Mouse (Mus musculus) limb, embryonic 15.5 days (tissue): ENCODE results near the gene En1. TPM values are rescaled to one million over a fixed set of nuclear protein-coding genes. Genes with fewer than 3 reads are reported as not detected.
A peak's percentile ranks its signal among the peaks of the same experiment; 100 is the strongest.

Experiments
- ATAC-seq: fragments of 200-750 bp; cut with Nextera tagmentation; 2 replicates; pipeline ENCODE4 v1.8.0; 2017; ENCODE audit warnings: low read depth, moderate TSS enrichment; ENCODE audit not compliant: insufficient number of reproducible peaks, low FRiP score, low TSS enrichment
- H3K27ac ChIP-seq: fragments of 300-500 bp; sonication (generic); 2 replicates; pipeline ENCODE4 v1.5.1; 2015; ENCODE audit warnings: moderate library complexity, mild to moderate bottlenecking, inconsistent platforms
- H3K27me3 ChIP-seq: fragments of 300-500 bp; sonication (generic); 2 replicates; pipeline ENCODE4 v1.6.1; 2015; ENCODE audit warnings: inconsistent platforms
- H3K36me3 ChIP-seq: fragments of 300-500 bp; sonication (generic); 2 replicates; pipeline ENCODE4 v1.6.1; 2015; ENCODE audit warnings: inconsistent platforms
- H3K4me1 ChIP-seq: fragments of 300-500 bp; sonication (generic); 2 replicates; pipeline ENCODE4 v1.6.1; 2015; ENCODE audit warnings: inconsistent platforms
- H3K4me2 ChIP-seq: fragments of 300-500 bp; sonication (generic); 2 replicates; pipeline ENCODE4 v1.6.1; 2015; ENCODE audit warnings: mild to moderate bottlenecking, inconsistent platforms
- H3K4me3 ChIP-seq: fragments of 300-500 bp; sonication (generic); 2 replicates; pipeline ENCODE4 v1.5.1; 2015; ENCODE audit warnings: mild to moderate bottlenecking, inconsistent platforms
- H3K9ac ChIP-seq: fragments of 300-500 bp; sonication (generic); 2 replicates; pipeline ENCODE4 v1.6.1; 2015; ENCODE audit warnings: inconsistent platforms
- H3K9me3 ChIP-seq: fragments of 300-500 bp; sonication (generic); 2 replicates; pipeline ENCODE4 v1.6.1; 2016; ENCODE audit warnings: inconsistent platforms
- WGBS: fragments of 180-500 bp; shearing (Covaris S2); methylation state at CpG from one replicate; pipeline ENCODE4 v1.1.7; 2015; 5-methylcytosine and 5-hydroxymethylcytosine counted together
- polyA plus RNA-seq: library from polyadenylated mRNA; unstranded; fragments of >200 nt; fragmentation: Nextera tagmentation; extraction: Ambion mirVana; gene quantifications from 2 replicates; pipeline ENCODE4 v1.2.1, GENCODE M21; 2015

The En1 gene
- polyA plus RNA-seq, 1 experiment from 2014 or later = 4.5 TPM

- H3K4me2 ChIP-seq = no peak overlapping the region
- H3K4me3 ChIP-seq = 0 out of 2 replicates have a peak overlapping the region, but pooled peaks have one; percentile 3
- H3K9ac ChIP-seq = no peak overlapping the region
Measured at GRCm38 (mm10) chr1:120614307-120615100, 12.3 kb downstream of the En1 start.

DNA sequence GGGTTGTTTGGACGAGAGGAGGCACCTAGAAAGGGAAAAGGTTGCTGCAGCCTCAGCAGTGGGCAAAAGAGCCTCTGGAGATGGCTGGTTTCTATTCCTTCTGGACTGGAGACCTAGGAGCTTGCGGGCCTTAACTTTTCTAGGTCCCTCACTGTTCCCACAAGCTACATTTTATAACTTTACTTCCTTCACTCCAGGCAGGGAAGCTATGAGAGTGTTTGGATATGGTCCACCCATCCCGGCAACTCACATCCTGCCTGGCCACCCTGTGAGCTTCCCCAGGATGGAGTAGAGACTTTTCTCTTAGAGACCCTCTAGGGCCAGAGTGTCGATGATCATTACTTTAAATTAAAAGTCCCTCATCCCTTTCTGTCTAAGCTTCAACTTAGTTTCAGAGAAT lies 13.3 kb downstream of the En1 start:
- no peak for ATAC-seq
- no peak overlapping the region for H3K27ac ChIP-seq

More at GRCm38 (mm10) chr1:120614307-120615100, 12.3 kb downstream of the En1 start:
- Histone ChIP-seq H3K27me3 (peaks cover 93% of the 10 kb centered on the region), H3K9me3 (no peaks in the 10 kb centered on the region), H3K4me1 (peaks cover 17% of the 10 kb centered on the region), H3K36me3 (no peaks in the 10 kb centered on the region), H3K27ac (no peak overlapping the region)
- no peak for ATAC-seq
- 10% methylated on average over 30 of the region's 30 CpGs for WGBS

DNA sequence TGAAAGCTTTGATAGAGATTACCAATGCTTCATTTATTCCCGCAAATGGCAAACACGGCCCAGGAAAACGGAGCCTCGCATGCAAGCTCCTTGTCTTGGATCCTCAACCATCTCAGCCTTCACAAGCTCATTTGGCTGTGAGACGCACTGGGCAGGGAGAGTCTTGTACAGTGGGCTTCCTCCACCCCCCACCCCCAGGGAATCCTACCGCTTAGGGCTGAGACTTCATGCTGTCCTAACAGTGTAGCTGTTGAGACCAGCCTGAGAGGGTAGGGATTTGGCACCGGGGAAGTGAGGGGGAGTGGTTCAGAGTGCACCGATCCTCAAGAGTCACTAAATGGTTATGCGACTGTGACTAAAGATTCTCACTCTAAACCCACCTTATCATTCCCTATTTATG lies 13.7 kb downstream of the En1 start:
- Histone ChIP-seq H3K27ac (no peak overlapping the region), H3K9ac (no peak overlapping the region), H3K4me1 (peaks cover 17% of the 10 kb centered on the region), H3K36me3 (no peaks in the 10 kb centered on the region), H3K27me3 (peaks cover 90% of the 10 kb centered on the region), H3K4me3 (no peak overlapping the region), H3K9me3 (no peaks in the 10 kb centered on the region), H3K4me2 (no peak overlapping the region)
- no peak for ATAC-seq
- WGBS = 11% methylated on average over 9 of the region's 9 CpGs

More for the DNA sequence above, 13.3 kb downstream of the En1 start:
- H3K9me3 ChIP-seq = no peaks in the 10 kb centered on the region
- no peak overlapping the region for H3K9ac ChIP-seq
- H3K4me1 ChIP-seq = peaks cover 17% of the 10 kb centered on the region
- WGBS = 19% methylated on average over 4 of the region's 4 CpGs
- no peaks in the 10 kb centered on the region for H3K36me3 ChIP-seq
- no peak overlapping the region for H3K4me2 ChIP-seq
- peaks cover 93% of the 10 kb centered on the region for H3K27me3 ChIP-seq
- no peak overlapping the region for H3K4me3 ChIP-seq

GRCm38 (mm10) chr1:120621383-120621782 lies 19.2 kb downstream of the En1 start:
- no peaks in the 10 kb centered on the region for H3K36me3 ChIP-seq
- H3K4me1 ChIP-seq = no peaks in the 10 kb centered on the region
- no peak overlapping the region for H3K27ac ChIP-seq
- 26% methylated on average over 5 of the region's 5 CpGs for WGBS
- H3K27me3 ChIP-seq = peaks cover 65% of the 10 kb centered on the region
- no peaks in the 10 kb centered on the region for H3K9me3 ChIP-seq
- ATAC-seq = no peak
- H3K9ac ChIP-seq = no peak overlapping the region
- H3K4me3 ChIP-seq = no peak overlapping the region
- H3K4me2 ChIP-seq = no peak overlapping the region

DNA sequence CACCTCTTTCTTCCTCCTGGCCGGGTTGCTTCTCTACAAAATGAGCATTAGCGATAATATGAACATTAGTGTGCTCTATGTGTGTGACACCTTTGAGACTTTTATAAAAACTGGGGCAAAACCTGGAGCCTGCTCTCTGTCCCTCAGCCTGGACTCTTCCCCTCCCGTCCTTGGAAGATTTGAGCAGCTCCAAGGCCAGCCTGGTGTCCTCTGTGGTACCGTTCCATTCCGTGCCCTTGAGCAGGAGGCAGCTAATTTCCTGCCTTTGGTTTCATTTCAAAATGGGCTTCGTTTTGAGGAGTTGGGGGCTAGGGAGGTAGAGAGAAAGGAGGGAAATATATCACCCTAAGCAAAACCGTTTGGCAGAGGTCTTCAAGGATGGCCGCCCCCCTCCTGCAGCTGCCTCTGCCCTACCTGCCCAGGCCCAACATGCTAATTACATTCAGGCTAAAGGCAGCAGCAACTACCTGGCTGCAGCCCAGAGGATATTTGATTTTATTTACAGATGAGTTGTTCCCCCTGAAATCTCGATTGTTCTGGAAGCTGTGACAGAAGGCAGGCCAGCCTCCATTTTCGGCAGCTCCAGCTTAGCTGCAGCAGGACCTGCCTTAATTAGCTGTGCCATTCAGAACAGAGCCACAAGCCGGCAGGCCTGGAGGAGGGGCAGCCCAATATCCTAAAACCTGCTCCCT lies 24.9 kb downstream of the En1 start:
- Histone ChIP-seq H3K27me3 (peaks cover 41% of the 10 kb centered on the region), H3K9ac (no peak overlapping the region), H3K4me1 (no peaks in the 10 kb centered on the region), H3K27ac (no peak overlapping the region), H3K36me3 (no peaks in the 10 kb centered on the region), H3K4me2 (no peak overlapping the region), H3K4me3 (no peak overlapping the region), H3K9me3 (no peaks in the 10 kb centered on the region)
- ATAC-seq = no peak
- 40% methylated on average over 11 of the region's 11 CpGs for WGBS

DNA sequence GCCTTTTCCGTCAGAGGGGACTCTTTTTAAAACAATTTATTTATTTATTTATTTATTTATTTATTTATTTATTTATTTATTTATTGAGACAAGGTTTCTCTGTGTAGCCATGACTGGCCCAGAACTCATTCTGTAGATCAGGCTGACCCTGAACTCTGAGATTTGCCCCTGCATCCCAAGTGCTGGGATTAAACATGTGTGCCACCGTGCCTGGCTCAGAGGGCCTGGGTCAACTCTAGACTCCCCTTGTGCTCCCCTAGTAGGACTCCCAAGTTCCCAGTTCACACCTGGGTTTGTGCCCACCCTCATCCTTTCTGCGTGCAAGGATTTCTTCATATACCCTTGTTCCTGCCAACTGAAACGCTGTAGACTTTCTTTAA lies 25.4 kb downstream of the En1 start:
- 73% methylated on average over 4 of the region's 4 CpGs for WGBS

GRCm38 (mm10) chr1:120628821-120629220 lies 26.6 kb downstream of the En1 start:
- Histone ChIP-seq H3K4me1 (no peaks in the 10 kb centered on the region), H3K9me3 (no peaks in the 10 kb centered on the region), H3K4me2 (no peak overlapping the region), H3K36me3 (no peaks in the 10 kb centered on the region), H3K27me3 (peaks cover 33% of the 10 kb centered on the region), H3K9ac (no peak overlapping the region), H3K27ac (no peak overlapping the region), H3K4me3 (no peak overlapping the region)
- no peak for ATAC-seq
- WGBS = 54% methylated on average over 9 of the region's 9 CpGs

More for the DNA sequence above, 25.4 kb downstream of the En1 start:
- Histone ChIP-seq H3K27me3 (peaks cover 38% of the 10 kb centered on the region), H3K4me2 (no peak overlapping the region), H3K27ac (no peak overlapping the region), H3K9me3 (no peaks in the 10 kb centered on the region), H3K9ac (no peak overlapping the region), H3K4me1 (no peaks in the 10 kb centered on the region), H3K36me3 (no peaks in the 10 kb centered on the region), H3K4me3 (no peak overlapping the region)
- no peak for ATAC-seq

- H3K4me2 ChIP-seq = no peak overlapping the region
- no peaks in the 10 kb centered on the region for H3K36me3 ChIP-seq
- H3K9me3 ChIP-seq = no peaks in the 10 kb centered on the region
- peaks cover 10% of the 10 kb centered on the region for H3K4me1 ChIP-seq
- H3K27ac ChIP-seq = no peak overlapping the region
- no peak for ATAC-seq
- H3K27me3 ChIP-seq = 0 out of 2 replicates have a peak, but pooled peaks cover 10% of the 10 kb centered on the region
- H3K4me3 ChIP-seq = no peak overlapping the region
- H3K9ac ChIP-seq = no peak overlapping the region
- 22% methylated on average over 10 of the region's 10 CpGs for WGBS
Measured at GRCm38 (mm10) chr1:120643380-120643779, 41.2 kb downstream of the En1 start.

DNA sequence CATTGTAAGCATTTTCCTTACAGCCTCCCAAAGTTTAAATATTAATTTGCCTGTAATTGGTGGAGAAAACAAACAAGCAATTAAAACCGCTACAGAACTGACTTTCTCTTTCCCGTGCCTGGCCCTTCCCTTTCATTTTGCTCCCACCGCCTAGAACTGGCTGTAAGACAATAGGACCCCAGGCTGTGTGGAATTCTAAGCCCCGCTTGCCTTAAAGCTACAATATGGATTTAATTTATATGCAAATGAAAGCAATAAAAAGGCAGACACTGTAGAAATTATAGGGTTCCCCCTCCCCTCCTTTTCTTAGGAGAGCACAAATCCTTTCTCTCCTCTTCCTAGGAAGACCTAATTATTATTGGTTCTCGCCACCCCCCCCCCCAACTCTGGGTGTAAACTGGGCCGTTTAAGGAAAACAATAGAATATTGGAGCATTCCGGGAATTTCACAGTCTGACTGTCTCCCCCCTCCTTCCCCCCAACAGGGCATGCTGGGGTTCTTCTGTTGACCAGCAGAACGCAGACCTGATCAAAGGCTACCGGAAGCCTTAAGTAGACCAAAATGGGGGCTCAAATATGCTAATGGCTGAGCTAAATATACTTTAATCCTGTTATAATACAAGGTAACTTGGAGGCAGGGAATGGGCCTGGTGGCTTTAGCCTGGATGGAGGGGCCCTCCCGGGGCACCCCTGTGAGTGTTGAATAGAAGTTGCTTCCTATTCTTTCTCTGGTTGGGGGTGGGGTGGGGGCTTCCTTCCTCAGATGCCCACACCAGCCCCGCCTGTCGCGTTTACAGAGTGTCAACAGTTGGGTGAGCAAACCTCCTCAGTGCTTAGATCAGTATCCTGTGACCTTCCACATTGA lies 41.9 kb downstream of the En1 start:
- Histone ChIP-seq H3K4me3 (no peak overlapping the region), H3K9me3 (no peaks in the 10 kb centered on the region), H3K27ac (no peak overlapping the region), H3K4me2 (0 out of 2 replicates have a peak overlapping the region, but pooled peaks have one; percentile 4), H3K36me3 (no peaks in the 10 kb centered on the region), H3K9ac (no peak overlapping the region), H3K27me3 (0 out of 2 replicates have a peak, but pooled peaks cover 10% of the 10 kb centered on the region), H3K4me1 (peaks cover 10% of the 10 kb centered on the region)
- no peak for ATAC-seq
- WGBS = 22% methylated on average over 13 of the region's 13 CpGs

DNA sequence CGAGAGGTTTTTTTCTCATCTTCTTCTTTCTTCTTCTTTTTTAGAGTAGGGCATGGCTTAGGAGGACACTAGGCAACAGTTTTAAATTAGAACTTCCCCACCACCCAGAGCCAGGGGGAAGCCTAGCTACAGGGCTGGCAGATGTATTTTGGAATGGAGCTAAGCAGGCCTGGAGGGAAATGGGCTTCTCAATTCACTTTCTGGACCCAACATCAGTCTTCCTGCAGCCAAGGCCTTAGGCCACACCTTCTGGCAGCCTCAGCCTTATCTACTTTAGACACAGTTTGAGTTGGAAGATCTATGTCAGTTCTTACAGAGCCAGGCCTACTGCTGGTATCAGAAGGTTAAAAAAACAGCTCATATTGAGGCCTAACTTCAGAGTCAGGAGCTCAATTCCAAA lies 42.5 kb downstream of the En1 start:
- ATAC-seq = no peak
- Histone ChIP-seq H3K4me2 (no peak overlapping the region), H3K27ac (no peak overlapping the region), H3K27me3 (0 out of 2 replicates have a peak, but pooled peaks cover 10% of the 10 kb centered on the region), H3K4me3 (no peak overlapping the region), H3K9me3 (no peaks in the 10 kb centered on the region), H3K4me1 (peaks cover 10% of the 10 kb centered on the region), H3K9ac (no peak overlapping the region), H3K36me3 (no peaks in the 10 kb centered on the region)
- 93% methylated on average over 1 of the region's 1 CpGs for WGBS

DNA sequence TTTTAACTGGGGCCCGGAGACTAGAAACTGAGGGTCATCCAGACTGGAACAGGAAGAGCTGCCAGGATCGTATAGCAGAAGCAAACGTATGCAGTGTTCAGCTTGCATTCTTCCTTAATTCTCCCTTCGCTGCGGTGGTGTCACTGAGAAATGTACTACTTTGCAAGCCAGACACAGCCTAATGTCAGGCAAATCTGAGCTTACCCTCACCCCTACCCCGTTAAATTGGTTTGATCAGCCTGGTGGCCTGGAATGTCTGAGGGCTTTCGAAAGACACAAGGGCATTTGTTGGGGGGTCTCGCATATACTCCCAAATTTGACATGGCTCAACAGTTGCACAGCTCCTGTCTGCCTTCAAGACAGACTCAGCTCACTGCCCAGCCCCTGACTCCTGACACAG lies 47.9 kb downstream of the En1 start:
- Histone ChIP-seq H3K4me2 (no peak overlapping the region), H3K9ac (no peak overlapping the region), H3K27me3 (no peaks in the 10 kb centered on the region), H3K4me3 (no peak overlapping the region), H3K27ac (no peak overlapping the region), H3K9me3 (no peaks in the 10 kb centered on the region), H3K4me1 (0 out of 2 replicates have a peak, but pooled peaks cover 4% of the 10 kb centered on the region), H3K36me3 (no peaks in the 10 kb centered on the region)
- 62% methylated on average over 8 of the region's 8 CpGs for WGBS
- ATAC-seq = 0 out of 2 replicates have a peak, but pooled peaks have one; percentile 30
